Mouse (Mus musculus): ENCODE results near the gene Cyren. TPM values are rescaled to one million over a fixed set of nuclear protein-coding genes. Genes with fewer than 3 reads are reported as not detected.

The Cyren gene
- polyA plus RNA-seq, 1 experiment from 2014 or later: 10.7 TPM

GRCm38 (mm10) chr6:34867301-34867994 lies 10.4 kb downstream of the Cyren start:
- no peaks in the 10 kb centered on the region for H3K27me3 ChIP-seq (replicated peaks; ENCODE audit: control insufficient read depth, insufficient read depth, low read length)
- no peaks in the 10 kb centered on the region for H3K9me3 ChIP-seq (ENCODE audit: control insufficient read depth, low read length)
- DNase-seq (ENCODE audit: low spot score): no peak
- H3K4me1 ChIP-seq (ENCODE audit: control insufficient read depth, insufficient read depth, low read length): peaks cover 23% of the 10 kb centered on the region
- peak overlapping the region; percentile 29; the same call in 1 of the 2 replicates for H3K27ac ChIP-seq (replicated peaks; ENCODE audit: low read depth, low read length)
- no peak overlapping the region for H3K4me3 ChIP-seq (ENCODE audit: low read depth, low read length)
- ATAC-seq (ENCODE audit: low read depth): no peak
- H3K4me2 ChIP-seq (ENCODE audit: low read depth, low read length): no peak overlapping the region
- H3K36me3 ChIP-seq (ENCODE audit: control insufficient read depth, insufficient read depth, low read length): no peaks in the 10 kb centered on the region
- H3K9ac ChIP-seq (ENCODE audit: low read depth, low read length): no peak overlapping the region
- WGBS: 68% methylated on average over 16 of the region's 16 CpGs

- Histone ChIP-seq H3K9ac (ENCODE audit: low read depth, low read length) (no peak overlapping the region), H3K4me1 (ENCODE audit: control insufficient read depth, insufficient read depth, low read length) (peaks cover 23% of the 10 kb centered on the region), H3K4me2 (ENCODE audit: low read depth, low read length) (no peak overlapping the region), H3K27me3 (replicated peaks; ENCODE audit: control insufficient read depth, insufficient read depth, low read length) (no peaks in the 10 kb centered on the region), H3K27ac (replicated peaks; ENCODE audit: low read depth, low read length) (peak overlapping the region; percentile 29; the same call in 1 of the 2 replicates), H3K4me3 (ENCODE audit: low read depth, low read length) (no peak overlapping the region), H3K36me3 (ENCODE audit: control insufficient read depth, insufficient read depth, low read length) (no peaks in the 10 kb centered on the region), H3K9me3 (ENCODE audit: control insufficient read depth, low read length) (no peaks in the 10 kb centered on the region)
- no peak for ATAC-seq (ENCODE audit: low read depth)
- no peak for DNase-seq (ENCODE audit: low spot score)
- WGBS: 43% methylated on average over 8 of the region's 8 CpGs
These were observed 11.1 kb downstream of the Cyren start for GRCm38 (mm10) chr6:34866786-34867185.

DNA sequence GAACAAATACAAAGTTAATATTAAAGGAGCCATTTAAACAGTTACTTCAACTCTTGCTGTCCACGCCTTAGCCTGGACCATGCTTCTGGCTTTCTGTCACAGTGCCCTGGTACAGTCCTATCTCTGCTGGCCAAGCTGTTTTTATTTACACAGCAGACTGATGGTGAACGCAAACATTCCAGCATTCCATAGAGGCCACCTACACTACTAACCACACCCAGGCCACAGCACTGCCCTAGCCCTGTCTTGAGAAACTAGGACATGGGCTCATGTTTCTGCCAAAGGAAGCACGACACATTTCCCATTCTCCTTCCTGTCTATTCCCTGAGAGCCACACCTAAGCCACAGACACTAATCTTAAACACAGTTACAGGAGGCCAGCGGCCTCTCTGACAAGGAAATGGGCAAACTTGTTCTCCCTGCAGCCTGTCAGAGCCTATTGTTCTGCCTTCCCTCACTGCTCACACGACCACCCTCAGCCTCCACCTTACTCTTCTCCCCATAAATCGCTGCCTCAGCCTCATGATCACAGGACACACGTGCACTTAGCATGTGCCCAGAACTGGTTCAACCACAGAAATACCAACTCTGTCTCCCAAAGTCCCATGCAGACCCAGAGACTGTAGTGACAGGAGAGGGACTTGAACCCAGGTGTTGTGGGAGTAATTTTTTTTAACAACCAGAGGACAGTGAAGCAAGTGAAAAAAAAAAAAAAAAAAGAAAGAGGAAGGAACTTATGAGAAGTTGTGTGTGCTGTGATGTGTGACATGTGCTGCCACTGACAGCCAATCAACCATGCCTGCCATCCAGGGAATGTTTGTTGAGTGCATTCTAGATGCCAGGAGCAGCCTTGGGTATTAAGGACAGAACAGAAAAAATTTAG lies 11.9 kb downstream of the Cyren start:
- H3K9ac ChIP-seq (ENCODE audit: low read depth, low read length): no peak overlapping the region
- no peaks in the 10 kb centered on the region for H3K36me3 ChIP-seq (ENCODE audit: control insufficient read depth, insufficient read depth, low read length)
- H3K4me3 ChIP-seq (ENCODE audit: low read depth, low read length): no peak overlapping the region
- no peak overlapping the region for H3K4me2 ChIP-seq (ENCODE audit: low read depth, low read length)
- H3K27me3 ChIP-seq (replicated peaks; ENCODE audit: control insufficient read depth, insufficient read depth, low read length): no peaks in the 10 kb centered on the region
- DNase-seq (ENCODE audit: low spot score): no peak
- peak; percentile 31; the same call in 1 of the 2 replicates for ATAC-seq (ENCODE audit: low read depth)
- 42% methylated on average over 7 of the region's 7 CpGs for WGBS
- H3K9me3 ChIP-seq (ENCODE audit: control insufficient read depth, low read length): no peaks in the 10 kb centered on the region
- H3K4me1 ChIP-seq (ENCODE audit: control insufficient read depth, insufficient read depth, low read length): peaks cover 19% of the 10 kb centered on the region
- 0 out of 2 replicates have a peak overlapping the region, but pooled peaks have one; percentile 6 for H3K27ac ChIP-seq (replicated peaks; ENCODE audit: low read depth, low read length)

DNA sequence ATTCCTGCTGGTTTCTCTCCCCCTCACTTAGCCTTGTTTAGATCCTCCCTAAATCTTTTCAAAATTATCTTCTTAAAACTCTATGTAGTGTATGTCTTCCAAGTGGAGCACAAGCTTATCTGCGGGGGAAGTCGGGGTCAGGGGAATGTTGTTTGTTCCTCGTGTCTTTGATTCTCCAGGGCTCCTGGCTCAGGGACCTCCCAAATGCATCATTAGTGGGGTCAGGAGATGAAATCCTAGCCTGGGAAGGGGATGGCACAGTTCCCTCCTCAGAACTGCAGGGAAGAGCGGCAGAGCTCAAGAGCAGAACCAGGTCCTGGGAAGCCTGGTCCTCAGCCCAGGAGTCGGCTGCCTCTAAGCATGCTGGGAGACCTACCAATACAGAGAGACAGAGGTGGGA lies 12.6 kb downstream of the Cyren start:
- no peak overlapping the region for H3K9ac ChIP-seq (ENCODE audit: low read depth, low read length)
- peak overlapping the region; percentile 10; the same call in 1 of the 2 replicates for H3K27ac ChIP-seq (replicated peaks; ENCODE audit: low read depth, low read length)
- WGBS: 55% methylated on average over 5 of the region's 5 CpGs
- H3K36me3 ChIP-seq (ENCODE audit: control insufficient read depth, insufficient read depth, low read length): no peaks in the 10 kb centered on the region
- H3K27me3 ChIP-seq (replicated peaks; ENCODE audit: control insufficient read depth, insufficient read depth, low read length): no peaks in the 10 kb centered on the region
- H3K4me2 ChIP-seq (ENCODE audit: low read depth, low read length): no peak overlapping the region
- no peak overlapping the region for H3K4me3 ChIP-seq (ENCODE audit: low read depth, low read length)
- no peak for ATAC-seq (ENCODE audit: low read depth)
- H3K4me1 ChIP-seq (ENCODE audit: control insufficient read depth, insufficient read depth, low read length): peaks cover 12% of the 10 kb centered on the region; the same call in 1 of the 2 replicates
- no peak for DNase-seq (ENCODE audit: low spot score)
- H3K9me3 ChIP-seq (ENCODE audit: control insufficient read depth, low read length): no peaks in the 10 kb centered on the region

- no peaks in the 10 kb centered on the region for H3K36me3 ChIP-seq (ENCODE audit: control insufficient read depth, insufficient read depth, low read length)
- no peaks in the 10 kb centered on the region for H3K27me3 ChIP-seq (replicated peaks; ENCODE audit: control insufficient read depth, insufficient read depth, low read length)
- H3K4me2 ChIP-seq (ENCODE audit: low read depth, low read length): no peak overlapping the region
- H3K4me3 ChIP-seq (ENCODE audit: low read depth, low read length): no peak overlapping the region
- no peak overlapping the region for H3K9ac ChIP-seq (ENCODE audit: low read depth, low read length)
- no peaks in the 10 kb centered on the region for H3K9me3 ChIP-seq (ENCODE audit: control insufficient read depth, low read length)
- H3K27ac ChIP-seq (replicated peaks; ENCODE audit: low read depth, low read length): no peak overlapping the region
- 45% methylated on average over 9 of the region's 9 CpGs for WGBS
- H3K4me1 ChIP-seq (ENCODE audit: control insufficient read depth, insufficient read depth, low read length): peaks cover 12% of the 10 kb centered on the region; the same call in 1 of the 2 replicates
- ATAC-seq (ENCODE audit: low read depth): no peak
- no peak for DNase-seq (ENCODE audit: low spot score)
These were observed 13.9 kb downstream of the Cyren start for GRCm38 (mm10) chr6:34863786-34864514.

GRCm38 (mm10) chr6:34862791-34863403 lies 15.0 kb downstream of the Cyren start, which contains the start of gene Tmem140:
TSS of gene Tmem140 (plus strand) at chr6:34863146.
- Histone ChIP-seq H3K9me3 (ENCODE audit: control insufficient read depth, low read length) (no peaks in the 10 kb centered on the region), H3K4me1 (ENCODE audit: control insufficient read depth, insufficient read depth, low read length) (peaks cover 12% of the 10 kb centered on the region; the same call in 1 of the 2 replicates), H3K9ac (ENCODE audit: low read depth, low read length) (0 out of 2 replicates have a peak within 1 kb of the TSS, but pooled peaks have one; percentile 21), H3K27me3 (replicated peaks; ENCODE audit: control insufficient read depth, insufficient read depth, low read length) (no peaks in the 10 kb centered on the region), H3K4me2 (ENCODE audit: low read depth, low read length) (peak within 1 kb of the TSS; percentile 41), H3K4me3 (ENCODE audit: low read depth, low read length) (peak within 1 kb of the TSS; percentile 2; the same call in 1 of the 2 replicates), H3K27ac (replicated peaks; ENCODE audit: low read depth, low read length) (no peak within 1 kb of the TSS), H3K36me3 (ENCODE audit: control insufficient read depth, insufficient read depth, low read length) (no peaks in the 10 kb centered on the region)
- no peak for DNase-seq (ENCODE audit: low spot score)
- 26% methylated on average over 11 of the region's 11 CpGs for WGBS
- ATAC-seq (ENCODE audit: low read depth): no peak; the same call in 1 of the 2 replicates

DNA sequence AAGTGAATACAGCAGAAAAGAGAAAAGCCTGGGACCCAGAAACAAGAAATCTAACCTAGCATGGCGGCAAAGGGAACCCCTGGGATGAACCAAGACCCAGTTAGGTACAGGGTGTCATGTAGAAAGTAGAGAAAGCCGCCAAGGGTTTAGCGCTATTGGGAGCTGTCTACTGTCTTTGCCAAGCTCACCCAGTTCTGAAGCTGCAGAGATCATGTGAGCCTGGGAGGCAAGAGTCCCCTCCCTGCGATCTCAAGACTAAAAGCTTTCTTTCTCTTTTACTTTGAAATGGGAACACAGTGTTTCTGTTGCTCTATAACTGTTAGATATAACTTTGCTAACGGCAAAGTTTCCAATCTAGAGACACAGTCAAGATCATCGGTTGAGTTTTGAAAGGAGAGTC lies 15.5 kb downstream of the Cyren start:
- Histone ChIP-seq H3K27ac (replicated peaks; ENCODE audit: low read depth, low read length) (no peak overlapping the region), H3K9ac (ENCODE audit: low read depth, low read length) (no peak overlapping the region), H3K27me3 (replicated peaks; ENCODE audit: control insufficient read depth, insufficient read depth, low read length) (no peaks in the 10 kb centered on the region), H3K4me1 (ENCODE audit: control insufficient read depth, insufficient read depth, low read length) (peaks cover 11% of the 10 kb centered on the region; the same call in 1 of the 2 replicates), H3K9me3 (ENCODE audit: control insufficient read depth, low read length) (no peaks in the 10 kb centered on the region), H3K4me2 (ENCODE audit: low read depth, low read length) (peak overlapping the region; percentile 41; the same call in 1 of the 2 replicates), H3K36me3 (ENCODE audit: control insufficient read depth, insufficient read depth, low read length) (no peaks in the 10 kb centered on the region), H3K4me3 (ENCODE audit: low read depth, low read length) (no peak overlapping the region)
- no peak for DNase-seq (ENCODE audit: low spot score)
- ATAC-seq (ENCODE audit: low read depth): no peak
- WGBS: 87% methylated on average over 6 of the region's 6 CpGs
